Mouse (Mus musculus): ENCODE measurements around the gene Mttp.

Gene Mttp

DNA sequence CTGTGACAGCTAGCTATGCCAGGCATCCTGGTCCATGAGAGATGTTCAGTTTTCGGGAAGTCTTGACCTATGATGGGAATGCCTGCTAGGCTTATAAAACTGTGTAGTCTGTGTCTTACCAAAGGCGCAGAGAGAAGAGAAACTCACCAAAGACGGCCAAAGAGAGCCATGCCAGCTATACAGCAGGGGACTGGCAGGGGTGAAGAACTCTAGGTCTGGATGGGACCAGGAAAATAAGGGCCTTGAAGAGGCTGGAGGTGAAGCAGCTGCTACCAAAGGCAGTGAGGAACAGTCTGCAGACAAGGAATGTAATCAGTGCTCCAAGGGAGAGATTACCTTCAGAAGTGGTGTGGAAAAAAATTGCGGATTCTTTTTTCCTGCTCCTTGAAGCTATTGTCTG, 60.9 kb downstream of the Mttp start:
- DNase-seq (ENCODE audit: low read depth, low spot score) = no peak

DNA sequence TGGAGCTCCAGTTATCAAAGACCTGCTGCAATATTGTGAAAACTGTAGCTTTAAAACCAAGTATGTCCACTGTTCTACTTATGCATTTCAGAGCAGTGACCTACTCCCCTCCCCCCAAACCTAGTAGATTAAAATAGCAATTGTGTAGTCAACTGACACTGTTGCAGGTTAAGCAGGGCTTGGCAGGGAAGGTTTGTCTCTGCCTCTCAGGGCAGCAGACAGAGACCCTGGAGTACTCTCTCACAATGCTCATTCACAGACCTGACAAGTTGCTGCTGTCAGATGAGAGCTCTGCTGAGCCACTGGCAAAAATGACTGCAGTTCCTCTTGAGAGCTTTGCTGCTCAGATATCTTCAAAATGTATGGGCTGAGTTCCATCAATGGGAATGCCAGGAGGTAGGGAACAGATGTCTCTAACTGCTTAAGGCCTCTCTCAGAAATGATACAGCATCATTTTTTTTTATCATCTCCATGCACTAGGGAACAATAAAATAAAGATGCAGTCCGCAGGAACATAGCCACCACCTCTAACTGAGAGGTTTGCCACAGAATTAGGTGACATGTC, 61.6 kb downstream of the Mttp start:
- no peak for DNase-seq (ENCODE audit: low read depth, low spot score)

- no peak for DNase-seq (ENCODE audit: low read depth, low spot score)
These were observed 66.1 kb downstream of the Mttp start for GRCm38 (mm10) chr3:138078701-138079100.

DNA sequence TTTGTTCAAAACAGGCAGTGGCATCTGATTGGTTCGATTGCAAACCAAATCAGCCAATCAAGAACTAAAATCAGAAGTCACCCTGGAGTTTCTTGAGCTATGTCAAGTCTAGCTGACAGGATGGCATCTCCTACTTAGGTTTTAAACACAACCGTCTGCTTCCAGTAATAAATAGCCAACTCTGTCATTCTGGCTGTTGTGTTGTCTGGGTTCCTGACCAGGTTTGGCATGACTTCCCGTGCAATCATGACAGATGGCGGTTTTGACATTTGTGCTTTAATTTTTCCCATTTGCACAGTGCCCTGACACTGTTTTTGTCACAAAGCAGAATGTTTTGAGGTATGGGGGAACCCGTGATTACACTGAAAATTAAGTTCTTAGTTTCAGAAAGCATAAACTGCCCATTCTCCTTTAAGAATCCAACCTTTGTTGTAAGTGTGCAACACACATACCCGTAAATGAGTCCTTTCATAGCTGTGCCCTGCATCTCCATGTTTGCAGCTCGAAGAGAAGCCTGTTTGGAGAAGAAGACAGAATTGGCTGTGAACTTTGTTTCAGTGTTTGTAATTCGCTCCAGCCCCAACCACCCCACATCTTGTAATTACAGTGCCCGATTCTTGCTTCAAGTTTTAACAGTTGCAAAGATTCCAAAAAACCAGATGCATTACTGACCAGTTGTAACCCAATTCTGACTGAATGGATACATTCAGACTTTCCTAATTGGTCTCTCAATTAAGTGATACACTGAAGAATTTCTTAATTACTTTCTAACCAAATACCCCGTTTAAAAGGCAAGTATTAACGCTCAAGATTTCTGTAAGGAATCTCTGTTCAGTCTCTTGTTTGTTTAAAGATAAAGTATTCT, 67.1 kb downstream of the Mttp start:
- no peak for DNase-seq (ENCODE audit: low read depth, low spot score)

- DNase-seq (ENCODE audit: low read depth, low spot score) = no peak
These were observed 69.6 kb downstream of the Mttp start for GRCm38 (mm10) chr3:138075209-138075608.

DNA sequence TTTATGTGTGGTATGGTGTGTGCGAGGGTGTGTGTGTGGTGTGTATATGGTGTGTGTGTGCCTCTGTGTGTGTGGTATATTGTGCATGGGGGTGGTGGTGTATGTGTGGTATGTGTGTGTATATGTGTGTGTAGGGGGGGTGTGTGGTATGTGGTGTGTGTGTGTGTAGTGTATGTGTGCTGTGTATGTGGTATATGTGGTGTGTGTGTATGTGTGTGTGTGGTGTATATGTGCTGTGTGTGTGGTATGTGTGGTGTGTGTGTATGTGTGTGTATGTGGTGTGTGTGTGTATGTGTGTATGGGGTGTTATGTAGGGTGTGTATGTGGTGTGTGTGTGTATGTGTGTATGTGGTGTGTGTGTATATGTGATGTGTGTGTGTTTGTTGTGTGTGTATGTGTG, 70.6 kb downstream of the Mttp start:
- no peak for DNase-seq (ENCODE audit: low read depth, low spot score)

- DNase-seq (ENCODE audit: low read depth, low spot score) = no peak
These were observed 73.2 kb downstream of the Mttp start for GRCm38 (mm10) chr3:138071476-138072073.

- no peak for DNase-seq (ENCODE audit: low read depth, low spot score)
These were observed 73.8 kb downstream of the Mttp start for GRCm38 (mm10) chr3:138071004-138071403.

DNA sequence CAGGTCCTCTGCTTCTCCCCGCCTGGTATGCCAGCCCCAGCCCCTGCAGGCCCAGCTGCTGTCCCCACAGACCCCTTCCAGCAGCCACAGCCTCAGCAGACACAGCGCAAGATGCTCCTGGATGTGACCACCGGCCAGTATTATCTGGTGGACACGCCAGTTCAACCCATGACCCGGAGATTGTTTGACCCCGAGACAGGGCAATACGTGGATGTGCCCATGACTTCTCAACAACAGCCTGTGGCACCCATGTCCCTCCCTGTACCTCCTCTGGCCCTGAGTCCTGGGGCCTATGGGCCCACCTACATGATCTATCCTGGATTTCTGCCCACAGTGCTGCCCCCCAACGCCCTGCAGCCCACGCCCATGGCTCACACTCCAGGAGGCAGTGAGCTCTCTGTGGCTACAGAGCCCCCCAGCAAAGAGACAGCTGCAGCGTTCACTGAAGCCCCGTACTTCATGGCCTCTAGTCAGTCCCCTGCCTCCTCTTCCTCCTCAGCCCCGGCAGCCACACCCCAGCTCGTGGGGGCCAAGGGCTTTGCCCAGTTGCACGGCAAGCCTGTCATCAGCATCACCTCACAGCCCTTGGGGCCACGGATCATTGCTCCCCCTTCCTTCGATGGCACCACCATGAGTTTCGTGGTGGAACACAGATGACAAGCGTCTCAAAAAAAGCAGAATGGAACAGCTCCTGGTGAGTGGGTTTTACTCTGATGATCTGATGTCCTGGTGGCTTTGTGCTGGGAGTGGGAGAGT, 74.8 kb downstream of the Mttp start:
- no peak for DNase-seq (ENCODE audit: low read depth, low spot score)

- no peak for DNase-seq (ENCODE audit: low read depth, low spot score)
These were observed 76.7 kb downstream of the Mttp start for GRCm38 (mm10) chr3:138068103-138068502.

DNA sequence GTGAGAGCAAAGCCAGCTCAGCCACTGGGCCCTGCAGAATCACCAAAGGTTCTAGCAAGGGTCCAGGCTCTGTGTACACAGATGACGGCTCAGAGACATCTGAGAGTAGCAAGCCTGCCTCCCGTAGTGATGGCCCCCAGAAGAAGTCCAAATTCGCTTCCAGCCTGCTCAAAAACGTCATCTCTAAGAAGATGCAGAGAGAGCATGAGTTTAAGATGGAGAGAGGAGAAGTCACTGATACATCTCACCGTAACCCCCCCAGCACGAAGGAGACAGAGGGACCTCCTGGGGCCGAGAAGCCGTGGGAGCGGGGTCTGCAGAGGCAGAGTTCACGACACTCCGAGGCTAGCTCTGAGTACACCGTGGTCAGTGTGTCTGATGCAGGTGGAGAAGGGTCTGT, 77.5 kb downstream of the Mttp start, which contains the start of gene Gm5105:
Gene Gm5105, minus strand, starts transcription at position 101 of the 400 bp plus-strand sequence.
- DNase-seq (ENCODE audit: low read depth, low spot score) = no peak

DNA sequence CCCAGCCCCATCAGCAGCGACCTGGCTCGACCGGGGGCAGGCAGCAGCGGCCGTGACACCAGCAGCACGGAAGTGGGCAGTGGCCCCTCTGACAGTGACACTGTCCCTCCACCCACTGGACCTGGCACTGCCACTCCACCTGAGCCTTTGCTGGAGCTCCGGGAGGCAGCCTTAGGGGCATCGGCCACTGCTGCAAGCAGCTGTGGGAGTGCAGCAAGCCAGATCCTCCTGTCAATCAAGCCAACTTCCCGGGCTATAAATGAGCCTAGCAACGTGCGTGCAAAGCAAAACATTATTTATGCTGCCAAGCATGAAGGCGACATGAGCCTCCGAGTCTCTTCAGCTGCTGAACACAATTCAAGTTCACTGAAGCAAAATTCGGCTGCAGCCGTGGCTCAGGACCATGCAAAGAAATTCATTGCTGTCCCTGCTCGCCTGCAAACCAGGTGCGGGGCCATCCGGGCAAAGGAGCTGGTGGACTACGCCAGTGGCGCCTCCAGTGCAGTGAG, 78.4 kb downstream of the Mttp start:
- DNase-seq (ENCODE audit: low read depth, low spot score) = no peak

DNA sequence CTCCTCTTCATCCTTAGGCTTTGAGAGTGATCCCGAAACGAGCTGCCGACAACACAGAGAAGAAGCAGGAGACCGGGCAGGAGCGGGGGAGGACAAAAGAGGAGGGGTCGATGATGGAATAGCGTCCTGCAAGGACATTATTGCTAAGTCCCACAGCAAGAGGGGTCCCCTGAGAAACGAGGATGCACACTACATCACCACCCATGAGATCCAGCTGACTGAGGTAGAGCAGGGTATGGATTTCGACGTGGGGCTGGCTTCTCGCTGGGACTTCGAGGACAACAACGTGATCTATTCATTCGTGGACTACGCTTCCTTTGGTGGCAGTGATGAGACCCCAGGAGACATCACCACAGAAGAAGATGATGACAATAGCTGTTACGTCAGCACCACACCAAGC, 78.8 kb downstream of the Mttp start:
- no peak for DNase-seq (ENCODE audit: low read depth, low spot score)

DNA sequence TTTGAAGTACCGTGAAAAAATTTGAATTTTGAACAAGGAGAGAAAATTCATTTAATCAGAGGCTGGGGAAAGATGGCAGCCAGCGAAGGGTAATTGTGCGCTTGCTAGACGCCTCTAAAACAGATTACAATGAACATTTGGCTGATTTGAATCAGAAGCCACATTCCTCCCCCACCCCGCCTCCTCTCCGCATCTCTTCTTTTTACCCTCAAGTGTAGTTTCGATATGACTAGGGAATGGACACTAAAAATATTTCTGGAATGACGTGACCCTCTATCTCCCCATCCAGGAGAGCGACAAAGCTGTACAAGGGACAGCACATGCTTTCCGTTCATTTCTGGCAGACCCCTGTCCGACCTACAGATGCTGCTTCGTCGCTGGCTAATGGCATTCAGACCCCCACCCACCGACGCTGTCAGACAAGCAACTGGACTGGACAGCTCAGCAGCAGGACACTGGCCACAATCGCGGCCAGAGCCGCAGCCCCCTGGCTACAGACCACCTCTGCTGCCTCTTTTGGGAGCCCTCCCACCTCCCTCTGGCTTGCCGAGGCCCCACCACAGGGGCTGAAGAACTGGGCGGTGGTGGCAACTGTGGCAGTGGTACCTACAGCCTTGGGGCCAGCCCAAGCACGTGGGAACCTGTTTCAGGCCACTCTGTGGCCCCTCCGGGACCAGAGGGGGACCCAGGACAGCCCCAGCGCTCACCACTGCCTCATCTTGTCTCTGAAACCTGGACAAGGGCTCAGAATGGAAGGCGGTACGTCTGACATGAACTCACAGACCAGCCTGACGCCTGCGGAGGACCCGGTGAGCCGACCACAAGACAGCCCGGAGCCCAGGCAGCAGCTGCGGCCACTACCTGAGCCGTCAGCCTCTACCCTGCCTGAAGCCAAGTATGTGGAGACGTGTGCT, 79.8 kb downstream of the Mttp start, which contains the start of gene 1110002E22Rik:
Gene 1110002E22Rik, plus strand, starts transcription at position 321 of the 914 bp plus-strand sequence.
- DNase-seq (ENCODE audit: low read depth, low spot score) = no peak

DNA sequence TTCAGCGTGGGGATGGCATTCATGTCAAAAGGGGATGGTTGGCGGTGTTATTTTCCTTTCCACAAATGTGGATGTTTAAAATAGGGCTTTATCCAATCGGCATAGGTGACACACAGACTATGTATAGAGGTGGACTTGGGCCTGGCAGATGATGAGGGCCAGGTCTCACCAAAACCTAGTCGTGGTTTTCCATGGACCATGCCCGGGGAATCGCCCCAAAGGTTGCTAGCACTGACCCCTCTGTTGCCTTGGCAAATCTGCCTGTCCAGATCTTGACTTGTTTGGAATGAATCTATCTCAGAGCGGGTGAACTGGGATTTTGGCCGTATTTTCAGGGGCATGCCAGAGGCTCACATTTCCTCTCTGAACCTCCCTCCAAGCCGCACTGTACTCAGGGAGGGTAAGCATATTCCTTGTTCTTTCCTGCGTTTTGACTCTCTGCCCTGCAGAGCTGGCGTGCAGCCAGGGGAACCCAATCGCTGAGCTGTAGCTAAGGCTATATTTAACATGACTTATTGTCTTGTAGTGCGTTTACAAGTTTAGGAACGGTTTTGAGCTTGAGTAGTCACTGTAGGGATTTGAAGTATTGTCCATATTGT, 80.9 kb downstream of the Mttp start:
- no peak for DNase-seq (ENCODE audit: low read depth, low spot score)

DNA sequence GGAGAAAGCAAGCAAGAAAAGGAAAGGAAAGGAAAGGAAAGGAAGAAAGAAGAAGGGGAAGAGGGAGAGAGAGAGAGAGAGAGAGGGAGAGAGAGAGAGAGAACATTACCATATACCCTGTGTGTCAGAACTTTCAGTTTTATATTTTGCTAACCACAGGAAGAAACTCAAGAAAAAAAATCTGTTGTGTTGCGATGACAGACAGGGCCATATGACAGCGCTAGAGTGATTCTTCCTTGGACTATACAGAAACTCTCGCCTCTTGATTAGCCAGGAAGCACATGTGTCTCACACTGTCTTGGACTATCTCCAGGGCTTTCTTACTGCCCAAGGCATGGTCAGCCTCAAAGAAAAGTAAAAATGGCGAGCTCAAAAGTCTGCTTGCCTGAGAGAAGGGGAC, 82.1 kb downstream of the Mttp start:
- DNase-seq (ENCODE audit: low read depth, low spot score) = no peak

GRCm38 (mm10) chr3:138061205-138061911, 83.4 kb downstream of the Mttp start:
- DNase-seq (ENCODE audit: low read depth, low spot score) = no peak

DNA sequence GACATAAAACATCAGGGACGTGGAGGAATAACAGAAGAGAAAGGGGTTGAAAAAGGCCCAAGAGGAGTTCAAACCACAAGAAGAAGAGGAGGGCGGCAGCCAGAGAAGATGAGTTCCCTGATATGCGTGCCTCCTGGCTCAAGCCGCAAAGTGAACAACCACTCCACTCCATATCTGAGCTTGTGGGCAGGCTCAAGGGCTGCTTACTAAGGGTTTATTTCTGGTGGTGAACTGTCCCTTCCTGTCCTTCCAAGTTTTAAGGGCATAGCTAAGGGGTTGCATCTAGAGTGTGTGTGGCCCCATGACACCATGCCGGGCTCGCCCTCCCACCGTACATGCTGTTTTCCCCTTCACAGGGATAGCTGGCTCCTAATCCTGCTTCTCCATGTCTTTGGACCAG, 84.3 kb downstream of the Mttp start:
- DNase-seq (ENCODE audit: low read depth, low spot score) = no peak

- no peak for DNase-seq (ENCODE audit: low read depth, low spot score)
These were observed 86.5 kb downstream of the Mttp start for GRCm38 (mm10) chr3:138058226-138058625.

DNA sequence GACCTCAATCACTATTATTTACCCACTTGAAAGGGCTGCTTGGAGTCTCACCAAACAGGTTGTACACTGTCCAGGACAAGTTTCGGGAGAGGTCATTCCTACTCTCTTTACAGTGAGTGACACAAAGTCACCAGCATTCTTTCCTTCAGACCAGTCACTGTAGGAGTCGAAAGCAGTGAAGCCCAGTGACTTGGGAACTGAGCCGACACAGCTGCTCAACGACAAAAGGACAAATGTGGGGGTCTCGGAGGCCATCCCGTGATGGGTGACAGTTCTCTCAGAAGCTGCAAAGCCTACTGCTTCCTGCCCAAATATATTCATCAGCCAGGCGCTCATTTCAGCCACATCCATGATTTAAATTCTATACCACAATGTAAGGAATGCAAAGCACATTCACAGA, 87.8 kb downstream of the Mttp start:
- DNase-seq (ENCODE audit: low read depth, low spot score) = no peak

Measured in CD4-positive, CD25-positive, alpha-beta regulatory T cell, adult 2 months (primary cell).